Mouse (Mus musculus) heart, adult 11 months (tissue): Measurements from ENCODE around the gene Klf12.
A peak's percentile ranks its signal among the peaks of the same experiment; 100 is the strongest.

Experiments
- DNase-seq: peaks from one replicate; pipeline ENCODE4 v3.0.0; 2022

The Klf12 gene

DNA sequence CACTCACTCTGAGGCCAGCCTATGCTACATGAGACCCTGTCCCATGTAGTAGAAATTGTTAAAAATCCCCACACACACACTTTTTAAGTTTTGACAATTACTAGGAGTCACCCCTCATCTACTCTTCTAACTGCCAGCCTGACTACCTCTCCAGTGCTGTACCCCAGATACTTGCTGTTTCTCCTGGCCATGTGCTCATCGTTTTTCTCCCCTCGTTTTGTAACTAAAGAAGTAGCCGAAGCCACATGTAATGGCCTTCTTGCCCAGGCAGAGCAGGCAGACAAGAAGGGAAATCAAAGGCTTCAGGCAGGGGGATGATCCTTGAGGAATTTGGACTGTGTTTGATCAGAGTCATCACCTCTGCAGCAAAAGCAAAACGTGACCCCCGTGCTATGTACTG, 274.0 kb downstream of the Klf12 start:
- DNase-seq, result peak; percentile 73

DNA sequence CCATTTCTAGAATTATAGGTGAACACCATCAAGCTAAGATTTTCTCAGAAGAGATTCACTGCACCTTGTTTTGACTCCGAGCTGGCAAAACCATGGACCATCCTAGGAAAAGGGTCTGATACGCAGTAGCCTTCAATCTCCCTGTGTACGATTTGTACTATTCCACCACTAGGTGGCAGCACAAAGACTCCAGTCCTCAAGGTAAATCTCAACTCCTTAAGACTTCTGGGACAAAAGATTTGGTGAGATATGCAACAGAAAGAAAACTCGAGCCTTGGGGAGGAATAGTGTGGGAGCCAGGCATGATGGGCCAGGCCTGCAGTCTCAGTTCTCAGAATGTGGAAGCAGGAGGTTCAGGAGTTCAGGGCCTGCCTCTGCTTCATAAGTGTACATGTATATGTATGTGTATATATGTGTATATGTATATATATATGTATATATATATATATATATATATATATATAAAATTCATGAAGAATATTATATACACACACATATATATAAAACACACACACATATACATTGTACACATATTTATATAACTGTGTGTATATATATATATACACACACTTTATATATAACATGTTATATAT, 274.6 kb downstream of the Klf12 start:
- peak; percentile 88 for DNase-seq

DNA sequence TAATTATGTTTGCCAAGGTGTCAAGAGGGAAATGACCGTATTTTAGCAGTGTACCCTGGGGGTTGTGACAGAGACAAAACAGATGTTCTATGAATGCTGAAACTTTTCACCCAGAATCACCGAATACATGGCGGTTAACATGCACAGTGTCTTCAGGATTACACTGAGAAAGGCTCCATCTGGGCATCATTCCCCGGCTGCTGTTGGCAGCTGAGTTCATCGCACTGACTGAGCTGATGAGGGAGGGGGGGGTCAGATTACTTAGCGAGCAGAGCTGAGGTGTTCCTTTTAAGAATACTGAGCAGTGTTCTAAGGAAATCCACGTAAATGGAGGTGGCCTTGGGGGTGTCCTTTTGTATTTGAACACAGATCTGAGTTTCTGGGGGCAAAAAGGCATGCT, 301.0 kb downstream of the Klf12 start:
- DNase-seq, result no peak

DNA sequence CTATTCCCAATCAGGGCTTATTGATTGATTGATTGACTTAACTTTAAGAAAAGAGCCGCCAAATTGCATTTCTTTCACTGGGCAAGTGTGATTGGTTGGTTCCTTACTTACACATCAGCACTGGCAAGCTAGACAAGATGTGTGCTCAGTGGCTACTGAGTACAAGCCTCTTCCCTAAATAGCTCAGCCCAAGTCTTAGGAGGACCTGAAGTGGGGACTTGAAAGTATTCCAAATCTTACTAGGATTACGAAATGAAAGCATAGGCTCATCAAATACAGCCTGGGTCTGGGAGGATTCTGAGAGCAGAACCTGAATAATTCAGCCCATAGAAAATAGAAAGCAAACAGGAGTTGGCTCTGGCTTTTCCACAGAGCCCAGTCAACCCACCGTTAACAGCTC, 303.3 kb downstream of the Klf12 start:
- no peak for DNase-seq

DNA sequence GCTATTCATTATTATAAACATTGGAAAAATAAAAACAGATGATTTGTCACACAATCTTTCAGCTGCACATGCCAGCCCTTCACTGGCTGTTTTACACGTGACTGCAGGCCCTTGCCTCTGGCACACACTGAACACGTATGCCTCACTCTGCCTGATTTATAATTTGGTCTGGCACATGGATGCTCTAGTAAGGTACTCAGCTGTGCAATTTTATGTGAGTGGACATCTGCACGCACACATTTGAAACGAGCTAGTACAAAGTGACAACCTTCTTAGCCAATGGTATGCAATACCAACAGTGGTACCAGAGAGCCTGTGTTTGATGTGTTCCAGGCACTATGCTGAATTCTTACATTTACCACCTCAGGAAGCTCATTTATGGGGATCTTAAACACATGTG, 316.6 kb downstream of the Klf12 start:
- DNase-seq, result no peak

DNA sequence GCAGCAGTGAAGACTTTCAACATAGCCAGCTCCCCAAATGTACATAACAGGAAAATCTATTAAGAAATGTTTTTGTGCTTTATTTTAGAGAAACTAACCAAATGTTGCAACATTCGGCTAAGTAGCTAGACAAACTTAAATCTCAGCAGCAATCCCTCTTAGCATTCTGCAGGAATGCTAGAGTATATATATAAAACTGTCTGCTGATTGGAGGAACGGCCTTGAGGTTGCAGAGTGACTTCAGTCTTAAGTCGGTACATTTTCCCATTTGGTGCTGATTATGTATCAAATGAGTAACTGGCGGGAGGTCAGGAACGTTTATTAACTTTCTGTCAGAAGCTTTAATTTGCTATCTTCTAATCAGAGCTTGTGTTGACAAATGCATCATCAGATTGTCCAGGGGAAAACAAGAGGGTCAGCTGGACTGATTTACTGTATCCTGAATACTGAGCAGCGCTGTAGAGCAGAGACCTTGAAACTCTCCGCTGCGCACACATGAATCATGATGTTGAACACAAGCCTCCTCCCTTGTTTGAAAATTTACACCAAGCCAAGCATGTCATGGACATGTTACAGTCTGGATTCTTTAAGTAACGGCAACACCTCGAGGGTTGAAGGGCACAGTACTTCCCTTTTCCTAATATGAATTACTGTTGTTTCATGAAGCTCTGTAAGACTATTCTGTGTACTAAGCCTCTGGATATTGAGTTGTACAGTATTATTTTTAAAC, 323.8 kb downstream of the Klf12 start:
- DNase-seq, result no peak

DNA sequence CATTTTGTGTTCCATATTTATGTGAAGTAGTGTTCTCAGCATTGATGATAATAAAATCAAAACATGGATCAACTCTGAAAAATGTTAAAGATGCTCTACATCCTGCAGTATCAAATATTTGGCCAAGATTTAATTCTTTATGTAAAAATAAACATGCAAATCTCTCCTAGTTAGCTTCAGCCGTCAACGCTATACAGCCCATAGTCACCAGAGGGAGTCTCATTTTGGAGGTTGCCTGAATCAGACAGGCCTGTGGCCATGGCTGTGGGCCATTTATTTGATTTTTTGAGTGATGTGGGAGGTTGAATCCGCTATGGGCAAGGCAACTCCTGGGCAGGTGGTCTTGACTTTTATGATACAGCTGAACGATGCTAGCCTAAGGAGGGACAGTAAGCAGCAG, 329.3 kb downstream of the Klf12 start:
- no peak for DNase-seq

DNA sequence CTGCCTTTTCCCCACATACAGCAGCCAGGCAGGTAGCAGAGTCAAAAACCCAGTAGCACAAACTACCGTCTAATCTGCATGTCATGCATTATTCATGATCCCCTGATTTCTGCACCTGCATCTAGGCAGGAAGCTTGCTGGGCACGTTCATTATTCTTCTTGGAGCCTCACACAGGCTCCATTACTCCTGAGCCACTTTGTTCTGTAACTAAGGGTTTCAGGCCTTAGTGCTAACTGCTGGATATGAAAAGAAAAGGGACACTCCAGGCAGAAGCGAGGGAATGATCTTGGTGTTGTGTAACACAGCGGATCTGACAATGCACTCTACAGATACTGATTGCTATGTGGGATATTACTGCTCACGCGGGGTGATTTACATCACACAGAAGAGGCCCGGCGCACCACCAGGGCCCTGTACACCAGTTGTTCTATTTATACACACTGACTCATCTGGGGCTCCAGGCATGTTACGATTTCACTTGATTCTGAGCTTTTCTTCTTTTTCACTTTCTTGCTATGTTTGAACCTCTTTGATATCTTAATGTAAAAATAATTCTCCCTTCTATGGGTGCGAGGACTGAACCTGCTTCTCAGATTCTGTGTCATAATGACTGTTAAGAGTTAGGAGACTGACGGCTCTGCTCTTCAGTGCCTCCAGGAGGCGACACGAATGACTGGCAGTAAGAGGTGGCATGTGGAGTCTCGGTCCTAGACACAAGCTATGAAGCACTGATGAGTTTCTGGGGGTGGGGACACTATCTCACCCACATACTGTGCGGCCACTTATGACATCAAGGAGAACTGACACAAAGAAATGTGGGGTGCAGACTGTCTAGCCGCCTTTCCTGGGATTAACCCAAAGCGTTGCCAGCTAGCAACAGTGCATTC, 340.0 kb downstream of the Klf12 start:
- DNase-seq, result no peak

DNA sequence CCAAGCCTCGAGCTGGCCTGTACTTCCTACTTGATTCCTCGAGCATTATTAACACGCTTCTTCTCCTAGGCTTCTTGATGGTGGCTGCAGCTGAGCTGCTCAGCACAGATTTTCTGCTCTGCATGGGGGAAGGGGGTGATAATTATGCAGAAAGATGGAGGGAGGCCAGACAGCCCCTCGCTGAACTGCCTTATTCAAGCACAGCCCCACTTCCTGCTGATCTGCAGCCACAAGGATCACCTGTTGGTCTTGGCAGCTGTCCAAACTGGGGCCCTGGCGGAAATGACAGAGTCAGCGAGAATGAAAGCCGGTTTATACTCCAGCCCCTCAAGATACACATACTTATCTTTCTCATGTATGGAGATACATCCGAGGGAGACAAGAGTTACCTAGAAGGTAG, 341.3 kb downstream of the Klf12 start:
- DNase-seq, result peak; percentile 89

DNA sequence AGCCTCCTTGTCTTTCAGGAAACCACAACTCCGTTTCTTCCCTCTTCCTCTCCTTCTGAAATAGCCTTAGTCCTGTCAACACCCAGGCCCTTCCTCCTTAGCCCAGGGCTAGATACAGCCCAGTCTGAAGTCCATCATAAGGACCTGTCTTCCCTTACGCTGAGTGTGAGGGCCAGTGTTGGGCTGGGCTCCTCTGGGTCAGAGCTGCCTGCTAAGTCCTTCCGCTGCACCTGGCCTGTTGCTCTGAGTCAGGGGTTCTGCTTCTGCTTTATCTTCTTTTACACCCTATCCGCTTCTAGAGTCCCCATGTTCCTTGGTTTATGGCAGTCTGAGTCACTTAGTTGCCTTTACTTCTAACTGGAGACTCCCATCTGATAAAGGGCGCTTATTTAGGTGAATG, 351.0 kb downstream of the Klf12 start:
- DNase-seq, result peak; percentile 70

DNA sequence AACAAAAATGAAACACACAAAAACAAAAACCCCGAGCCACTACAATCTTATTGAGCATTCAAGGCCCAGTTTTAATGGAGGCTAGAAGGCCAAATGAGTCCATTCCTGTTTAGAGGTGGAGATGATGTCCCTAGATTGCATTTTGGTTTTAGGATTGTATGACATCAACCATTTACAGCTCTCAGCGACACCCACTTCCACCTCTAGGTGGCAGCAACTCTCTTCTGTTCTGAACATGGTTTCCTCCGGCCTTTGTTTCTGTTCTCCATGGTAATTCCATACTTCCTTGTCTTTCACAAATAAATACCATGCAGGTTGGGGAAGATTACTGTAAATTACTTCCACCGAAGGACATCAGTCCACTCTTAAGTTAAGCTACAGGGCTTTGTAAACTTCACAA, 352.6 kb downstream of the Klf12 start:
- DNase-seq, result peak; percentile 83

DNA sequence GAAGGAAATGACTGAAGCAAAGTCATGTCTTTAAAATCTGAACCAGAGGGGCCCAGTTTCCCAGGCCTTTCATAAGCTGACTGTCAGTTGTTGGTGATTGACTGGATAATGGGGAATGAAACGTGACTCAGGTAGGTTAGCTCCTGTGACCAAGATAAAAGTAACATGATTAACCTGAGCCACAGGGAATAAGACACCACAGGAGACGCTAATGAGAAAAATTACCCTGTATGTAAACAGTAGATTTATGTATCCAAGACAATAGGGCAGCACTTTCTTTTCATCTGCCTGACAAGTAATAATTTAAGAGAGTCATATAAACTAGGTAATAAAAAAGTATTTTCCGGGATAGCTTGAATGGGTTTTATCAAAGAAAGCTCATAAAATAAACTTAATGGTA, 372.6 kb downstream of the Klf12 start:
- DNase-seq, result no peak

DNA sequence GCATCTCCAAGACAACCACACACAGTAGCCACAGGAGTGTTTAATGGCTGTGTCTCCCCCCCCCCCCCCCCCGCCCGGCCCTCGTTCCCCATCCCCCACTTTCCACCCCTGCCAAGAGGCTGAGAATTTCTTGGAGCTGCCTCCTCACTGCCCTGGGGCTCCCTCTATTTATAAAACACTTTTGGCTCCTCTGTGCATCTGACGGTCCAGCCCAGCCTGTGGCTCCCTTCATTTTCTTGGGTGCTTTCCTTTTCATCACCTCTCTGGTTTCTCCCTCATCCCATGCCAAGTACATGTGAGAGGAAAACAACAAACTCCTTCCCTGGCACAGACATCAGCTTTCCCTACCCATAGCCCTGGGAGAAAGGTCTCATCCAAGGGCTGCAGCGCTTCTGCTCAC, 373.6 kb downstream of the Klf12 start:
- DNase-seq, result peak; percentile 93

DNA sequence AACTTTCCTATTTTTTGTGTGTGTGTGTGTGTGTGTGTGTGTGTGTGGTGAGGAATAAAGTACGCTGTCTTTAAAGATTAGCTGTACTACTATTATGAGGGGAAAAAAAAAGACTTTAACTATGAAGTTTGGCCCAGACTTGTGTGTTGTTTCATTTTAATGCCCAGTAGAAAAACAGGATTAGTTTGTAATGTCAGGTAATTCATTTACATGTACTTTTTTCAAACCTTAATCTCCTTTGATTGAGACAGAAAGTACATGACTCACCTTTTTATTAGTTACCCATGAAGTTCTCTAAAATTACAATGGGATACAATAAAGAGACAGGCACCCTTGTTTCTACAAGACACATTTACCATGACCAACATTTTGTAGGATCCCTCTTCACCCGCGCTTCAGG, 383.6 kb downstream of the Klf12 start:
- no peak for DNase-seq

DNA sequence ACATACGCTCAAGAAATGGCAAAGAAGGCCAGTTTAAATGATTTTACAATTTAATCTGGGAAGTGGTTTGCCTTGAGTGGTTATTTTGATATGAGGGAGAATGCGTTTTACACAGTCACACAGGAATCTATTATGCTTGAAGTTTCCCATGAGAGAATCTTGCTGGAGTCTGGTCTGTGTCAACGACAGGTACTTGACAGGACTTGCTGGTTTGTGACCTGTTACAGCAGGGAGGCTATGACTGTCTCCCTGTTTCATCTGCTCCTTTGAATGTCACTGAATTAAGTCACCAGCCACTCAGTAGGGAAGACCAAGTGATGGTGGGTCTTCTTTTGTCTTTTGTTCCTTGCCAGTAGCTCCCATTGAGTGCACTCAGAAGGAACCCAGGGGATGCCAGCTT, 385.6 kb downstream of the Klf12 start:
- DNase-seq, result peak; percentile 89

DNA sequence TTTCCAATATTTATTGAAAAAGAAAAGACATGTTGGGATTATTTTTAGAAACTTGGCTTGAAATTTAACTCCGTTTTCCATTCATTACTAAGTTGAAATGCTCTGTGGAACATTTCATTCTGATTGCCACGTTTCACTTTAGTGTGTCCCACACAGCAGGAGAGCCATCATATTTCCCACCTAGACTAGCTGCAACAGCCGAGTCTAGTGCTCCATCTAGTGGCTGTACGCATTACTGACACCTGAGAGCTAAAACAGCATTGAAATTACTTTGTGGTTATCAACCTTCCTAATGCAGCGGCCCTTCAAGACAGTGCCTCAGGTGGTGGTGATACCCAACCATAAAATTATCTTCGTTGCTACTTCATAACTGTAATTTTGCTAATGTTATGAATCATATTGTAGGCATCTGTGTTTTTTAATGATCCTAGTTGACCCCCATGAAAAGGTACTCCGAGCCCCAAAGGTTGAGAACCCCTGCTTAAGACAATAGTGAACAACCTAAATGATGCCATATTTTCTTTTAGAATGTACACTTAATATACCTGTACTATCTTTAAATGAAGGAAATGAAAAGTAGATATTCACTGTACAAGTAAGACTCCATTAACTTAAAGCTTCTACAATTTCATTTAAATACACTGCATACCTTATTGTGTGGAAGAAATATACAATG, 389.6 kb downstream of the Klf12 start:
- peak; percentile 66 for DNase-seq

DNA sequence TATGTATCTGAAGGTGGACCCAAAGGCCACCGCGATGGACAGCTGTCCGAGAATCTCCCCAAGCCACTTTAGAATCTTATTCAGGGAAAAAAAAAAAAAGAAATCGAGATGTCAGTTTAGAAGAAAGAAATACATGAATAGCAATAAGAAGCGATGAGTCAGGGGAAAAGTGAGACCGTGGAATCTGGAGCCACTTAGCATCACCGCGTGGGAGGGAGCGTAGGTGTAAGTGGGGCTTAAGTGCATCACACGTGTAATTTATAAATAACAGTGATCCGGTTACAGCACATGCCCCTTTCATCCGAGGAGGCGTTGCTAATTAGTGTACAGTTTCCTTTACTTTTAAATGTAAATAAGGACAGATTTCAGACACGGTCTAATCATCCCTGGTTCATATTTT, 390.4 kb downstream of the Klf12 start:
- peak; percentile 74 for DNase-seq

DNA sequence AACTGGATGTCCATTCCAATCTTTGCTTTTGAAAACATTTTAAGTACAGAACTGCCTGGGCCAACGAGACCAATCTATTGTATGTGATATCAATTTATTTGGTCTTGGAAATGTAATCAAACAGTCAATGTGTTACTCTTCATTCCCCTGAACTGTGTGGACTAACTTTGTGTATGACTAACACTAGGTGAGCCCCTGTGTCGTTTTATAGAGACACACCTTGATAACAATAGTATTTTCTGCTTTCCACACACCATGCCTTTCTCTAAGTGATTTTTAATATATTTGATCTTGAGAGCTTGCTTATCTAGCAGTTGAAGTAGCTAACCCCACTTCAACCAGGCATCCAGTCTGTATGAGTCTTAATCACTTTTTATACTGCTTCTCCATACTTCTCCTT, 398.0 kb downstream of the Klf12 start:
- DNase-seq, result peak; percentile 8

DNA sequence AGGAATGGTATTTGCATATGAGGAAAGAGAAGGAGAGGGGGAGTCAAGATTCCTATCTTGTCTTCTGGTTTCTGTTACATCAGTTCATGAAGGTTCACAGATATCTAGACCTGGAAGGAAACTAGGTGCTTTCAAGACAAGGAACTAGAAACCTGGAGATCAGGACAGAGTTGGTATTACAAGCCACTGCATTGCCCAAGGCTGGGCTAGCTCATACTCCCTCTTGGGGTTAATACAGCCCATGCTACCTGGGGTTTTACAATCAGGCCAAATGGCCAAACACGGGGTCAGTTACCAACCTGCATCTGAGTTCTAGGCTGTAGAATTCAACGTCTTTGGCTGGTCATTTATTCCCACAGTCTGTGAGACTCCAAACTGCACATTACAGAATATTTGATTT, 398.9 kb downstream of the Klf12 start:
- peak; percentile 46 for DNase-seq

DNA sequence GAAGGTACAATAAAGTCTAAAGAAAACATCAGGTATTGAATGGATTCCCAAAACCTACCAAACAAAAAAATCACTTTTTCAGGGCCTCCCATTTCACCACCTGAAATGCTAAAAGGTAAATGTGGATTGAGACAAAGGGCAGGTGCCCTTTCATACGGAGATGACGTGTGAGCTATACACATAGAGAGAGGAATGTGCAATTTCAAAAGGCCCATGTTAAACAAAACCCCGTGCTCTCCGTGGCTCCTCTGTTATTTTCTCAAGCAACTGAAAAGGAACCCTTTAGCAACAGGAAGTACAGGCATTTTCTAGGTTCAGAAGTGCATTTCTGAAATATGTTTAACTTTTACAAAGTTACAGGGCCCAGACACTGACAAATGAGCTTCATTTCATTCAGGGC, 399.4 kb downstream of the Klf12 start:
- peak; percentile 12 for DNase-seq

DNA sequence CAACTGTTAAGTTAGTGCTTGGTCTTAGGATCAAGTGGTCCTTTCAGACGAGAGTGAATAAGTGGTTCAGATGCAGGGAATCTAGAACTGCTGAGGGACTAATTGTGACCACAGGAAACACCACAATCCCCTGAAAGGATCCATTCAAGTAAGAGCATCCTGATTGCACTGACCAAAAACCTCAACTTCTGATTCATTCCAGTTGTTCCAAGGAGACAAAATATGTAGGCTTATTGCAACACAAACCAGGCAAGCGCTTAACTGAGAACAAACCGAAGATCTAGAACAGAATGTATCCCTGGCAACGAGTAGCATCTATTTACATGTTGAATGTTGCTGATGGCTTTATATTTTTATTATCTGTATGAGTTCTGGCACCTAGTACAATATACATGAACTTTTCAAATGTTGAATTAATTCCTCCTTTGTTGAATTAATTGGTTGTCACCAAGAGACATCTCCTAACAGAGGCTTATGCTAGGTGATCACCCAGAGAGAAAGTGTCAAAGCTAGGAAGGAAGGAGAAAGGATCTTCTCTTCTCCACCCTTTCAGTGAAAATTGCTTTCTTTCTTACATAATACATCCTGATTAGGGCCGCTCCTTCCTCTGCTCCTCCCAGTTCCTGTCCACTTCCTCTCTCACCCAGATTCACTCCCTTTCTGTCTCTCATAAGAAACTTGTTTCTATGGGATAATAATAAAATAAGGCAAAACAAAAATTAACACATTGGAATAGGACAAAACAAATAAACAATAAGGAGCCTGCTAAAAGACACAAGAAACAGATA, 407.5 kb downstream of the Klf12 start:
- no peak for DNase-seq

DNA sequence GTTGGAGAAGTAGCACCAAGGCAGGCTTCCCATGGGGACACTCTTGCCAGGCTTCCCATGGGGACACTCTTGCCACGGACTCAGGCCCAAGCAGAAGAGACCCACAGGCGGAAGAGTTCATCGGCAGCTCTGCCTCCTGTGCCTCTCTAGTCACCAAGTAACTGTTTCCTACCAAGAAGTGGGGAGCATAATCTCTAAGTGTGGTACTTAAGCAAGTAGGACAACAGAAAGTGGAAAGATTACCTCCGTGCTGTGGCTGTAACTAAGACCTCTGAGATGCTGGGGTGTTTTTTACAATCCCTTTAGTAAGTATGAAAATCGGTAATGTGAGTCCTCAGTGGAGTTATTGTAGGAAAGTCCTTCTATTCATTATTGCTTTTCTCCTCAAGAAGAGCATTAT, 410.8 kb downstream of the Klf12 start:
- DNase-seq, result peak; percentile 71
